Mouse (Mus musculus) C2C12 (cell line): ENCODE data around the gene Ier5. TPM values are rescaled to one million over a fixed set of nuclear protein-coding genes. Genes with fewer than 3 reads are reported as not detected.

Experiments
- H3K27me3 ChIP-seq: one replicate; pipeline ENCODE4 v1.6.1; 2011; ENCODE audit not compliant: control insufficient read depth, insufficient read depth, insufficient read length
- H3K36me3 ChIP-seq: one replicate; pipeline ENCODE4 v1.6.1; 2011; ENCODE audit not compliant: control insufficient read depth, insufficient read depth
- H3K4me3 ChIP-seq: one replicate; pipeline ENCODE4 v1.5.1; 2011; ENCODE audit warnings: mild to moderate bottlenecking, control low read depth; ENCODE audit not compliant: poor library complexity, insufficient read depth, severe bottlenecking
- H3K79me2 ChIP-seq: one replicate; pipeline ENCODE4 v1.6.1; 2011; ENCODE audit not compliant: control insufficient read depth, insufficient read depth
- H3K79me3 ChIP-seq: one replicate; pipeline ENCODE4 v1.6.1; 2011; ENCODE audit warnings: low read depth, control low read depth
- H3ac ChIP-seq: one replicate; pipeline ENCODE3; 2011; ENCODE audit warnings: low read depth; ENCODE audit not compliant: control insufficient read depth, insufficient read length
- CEBPB ChIP-seq: IDR thresholded peaks from one replicate; pipeline ENCODE4 v1.6.1; 2011; ENCODE audit warnings: low read depth, mild to moderate bottlenecking, control low read depth, moderate library complexity
- CTCF ChIP-seq: IDR thresholded peaks from one replicate; pipeline ENCODE4 v1.5.1; 2011; ENCODE audit not compliant: control insufficient read depth, insufficient read depth, insufficient read length
- FOSL1 ChIP-seq: IDR thresholded peaks from one replicate; pipeline ENCODE4 v1.8.0; 2011; ENCODE audit warnings: mild to moderate bottlenecking, low read length; ENCODE audit not compliant: poor library complexity, insufficient read depth, severe bottlenecking
- MAX ChIP-seq: IDR thresholded peaks from one replicate; pipeline ENCODE4 v1.6.1; 2011; ENCODE audit warnings: mild to moderate bottlenecking, control low read depth
- MYOD1 ChIP-seq: IDR thresholded peaks from one replicate; pipeline ENCODE4 v1.6.1; 2011; ENCODE audit warnings: low read depth; ENCODE audit not compliant: control insufficient read depth, insufficient read length
- MYOG ChIP-seq: IDR thresholded peaks from one replicate; pipeline ENCODE4 v1.6.1; 2011; ENCODE audit not compliant: control insufficient read depth, insufficient read length; ENCODE audit errors: extremely low read depth
- USF1 ChIP-seq: IDR thresholded peaks from one replicate; pipeline ENCODE4 v1.6.1; 2011; ENCODE audit warnings: low read depth, mild to moderate bottlenecking, control low read depth, moderate library complexity
- polyA plus RNA-seq: library from polyadenylated mRNA; unstranded; fragments of >200 nt; fragmentation: generic; extraction: Trizol; gene quantifications from one replicate; pipeline ENCODE4 v1.2.1, GENCODE M21; 2012; ENCODE audit warnings: missing spikeins

Gene Ier5
- polyA plus RNA-seq, 1 experiment, result 24.4 TPM

GRCm38 (mm10) chr1:155113946-155114345 is 14.5 kb upstream of the Ier5 start:
- H3K79me3 ChIP-seq, result no peaks in the 10 kb centered on the region
- H3K36me3 ChIP-seq, result no peaks in the 10 kb centered on the region
- no peak for TF ChIP-seq MYOD1
- TF ChIP-seq USF1, result no peak
- no peak for TF ChIP-seq MYOG
- no peak for TF ChIP-seq CEBPB
- TF ChIP-seq CTCF, result no peak
- no peak for TF ChIP-seq FOSL1
- no peak for TF ChIP-seq MAX
- H3K4me3 ChIP-seq, result no peak overlapping the region
- no peaks in the 10 kb centered on the region for H3K79me2 ChIP-seq
- H3K27me3 ChIP-seq, result no peaks in the 10 kb centered on the region
- H3ac ChIP-seq, result no peak overlapping the region

- Histone ChIP-seq H3K79me2 (no peaks in the 10 kb centered on the region), H3K79me3 (no peaks in the 10 kb centered on the region), H3K36me3 (no peaks in the 10 kb centered on the region), H3K27me3 (no peaks in the 10 kb centered on the region), H3ac (no peak overlapping the region), H3K4me3 (no peak overlapping the region)
- TF ChIP-seq MYOG, result no peak
- TF ChIP-seq CEBPB, result no peak
- no peak for TF ChIP-seq MYOD1
- no peak for TF ChIP-seq USF1
- no peak for TF ChIP-seq CTCF
- TF ChIP-seq FOSL1, result no peak
- TF ChIP-seq MAX, result no peak
These were observed 13.4 kb upstream of the Ier5 start for GRCm38 (mm10) chr1:155112875-155113274.

- no peak overlapping the region for H3ac ChIP-seq
- no peak for TF ChIP-seq MYOG
- no peak for TF ChIP-seq FOSL1
- TF ChIP-seq CEBPB, result no peak
- TF ChIP-seq MAX, result no peak
- TF ChIP-seq MYOD1, result no peak
- no peak for TF ChIP-seq USF1
- TF ChIP-seq CTCF, result no peak
- H3K27me3 ChIP-seq, result no peaks in the 10 kb centered on the region
- no peaks in the 10 kb centered on the region for H3K79me3 ChIP-seq
- H3K79me2 ChIP-seq, result no peaks in the 10 kb centered on the region
- H3K36me3 ChIP-seq, result no peaks in the 10 kb centered on the region
- no peak overlapping the region for H3K4me3 ChIP-seq
These were observed 12.7 kb upstream of the Ier5 start for GRCm38 (mm10) chr1:155112118-155112517.

GRCm38 (mm10) chr1:155111491-155111890 is 12.1 kb upstream of the Ier5 start:
- H3K27me3 ChIP-seq, result no peaks in the 10 kb centered on the region
- H3K4me3 ChIP-seq, result no peak overlapping the region
- TF ChIP-seq MYOG, result no peak
- TF ChIP-seq MYOD1, result no peak
- no peak for TF ChIP-seq FOSL1
- TF ChIP-seq CEBPB, result no peak
- no peaks in the 10 kb centered on the region for H3K79me3 ChIP-seq
- H3K36me3 ChIP-seq, result no peaks in the 10 kb centered on the region
- no peak overlapping the region for H3ac ChIP-seq
- H3K79me2 ChIP-seq, result no peaks in the 10 kb centered on the region

GRCm38 (mm10) chr1:155109387-155110350 is 10.2 kb upstream of the Ier5 start:
- H3ac ChIP-seq, result peak overlapping the region; percentile 52
- no peaks in the 10 kb centered on the region for H3K79me3 ChIP-seq
- no peak for TF ChIP-seq CTCF
- no peak for TF ChIP-seq FOSL1
- no peak for TF ChIP-seq CEBPB
- TF ChIP-seq MAX, result no peak
- TF ChIP-seq MYOD1, result peak; percentile 15
- TF ChIP-seq MYOG, result no peak
- no peak for TF ChIP-seq USF1
- no peaks in the 10 kb centered on the region for H3K79me2 ChIP-seq
- H3K4me3 ChIP-seq, result no peak overlapping the region
- H3K36me3 ChIP-seq, result no peaks in the 10 kb centered on the region
- no peaks in the 10 kb centered on the region for H3K27me3 ChIP-seq
